In genomic region chr8:46686664-46687336, GRCm38 (mm10) we compare ENCODE assay signal across 8 mouse cellular contexts. TPM values are rescaled to one million over a fixed set of nuclear protein-coding genes. Genes with fewer than 3 reads are reported as not detected.
DNase-seq lines count a peak whose midpoint lies in the region; ATAC-seq lines count a peak whose summit lies in the region.

No protein-coding gene starts in this region.

- H3K27ac ChIP-seq in hindbrain, embryonic 15.5 days (replicated peaks) = peak overlapping the region; percentile 97

- H3K9ac ChIP-seq in hindbrain, embryonic 15.5 days = peak overlapping the region; percentile 80

- H3K9me3 ChIP-seq in hindbrain, embryonic 15.5 days = no peaks in the 10 kb centered on the region

- peak; percentile 100 for ATAC-seq in hindbrain, embryonic 15.5 days (ENCODE audit: low FRiP score, low read depth)

- H3K4me3 ChIP-seq in hindbrain, embryonic 15.5 days = peak overlapping the region; percentile 73

- H3K4me2 ChIP-seq in hindbrain, embryonic 15.5 days = peak overlapping the region; percentile 55

- no peaks in the 10 kb centered on the region for H3K4me1 ChIP-seq in hindbrain, embryonic 15.5 days (replicated peaks)

- H3K36me3 ChIP-seq in hindbrain, embryonic 15.5 days = no peaks in the 10 kb centered on the region

- WGBS in hindbrain, embryonic 15.5 days = under 1% methylated on average over 19 of the region's 19 CpGs

- DNase-seq in R1 (ENCODE audit: low read depth, low spot score) = peak; percentile 95
- DNase-seq in cerebellum, postnatal 25 days = peak; percentile 92 to 94
- DNase-seq in frontal cortex, postnatal 36 days (ENCODE audit: low spot score in 2 of 2) = peak; percentile 94 to 98
- DNase-seq in left cerebral cortex, adult 11 months (ENCODE audit: low spot score) = peak; percentile 93
- peak; percentile 93 for DNase-seq in lung, postnatal 4 days
- peak; percentile 87 for DNase-seq in retina, postnatal 7 days (ENCODE audit: low read depth, low spot score)
- DNase-seq in urinary bladder, adult 2 months (ENCODE audit: low spot score) = peak; percentile 74

- no peaks in the 10 kb centered on the region for H3K27me3 ChIP-seq in hindbrain, embryonic 15.5 days

RNA-seq across cellular contexts. Expression of gene Irf2, which starts 52.7 kb away (rescaled TPM):
- polyA plus RNA-seq in hindbrain, embryonic 15.5 days (2015; fragmentation: Nextera tagmentation; extraction: Ambion mirVana) = 11.2 TPM in 2 replicates
- polyA plus RNA-seq in urinary bladder, adult 2 months (2012; rRNA removed) = 15.0 and 32.4 TPM in 2 replicates

Comparison
In these comparisons a context has a peak if more than half of its experiments do, and no peak if none do; other contexts are left out.
1. Peak in every context shown above with its lines: DNase-seq, ATAC-seq, H3K4me3 ChIP-seq and H3K27ac ChIP-seq.